Mouse (Mus musculus) kidney, postnatal 0 days (tissue): Measurements from ENCODE around the gene Cdsn. TPM values are rescaled to one million over a fixed set of nuclear protein-coding genes. Genes with fewer than 3 reads are reported as not detected.
A peak's percentile ranks its signal among the peaks of the same experiment; 100 is the strongest.

ENCODE experiments used
- ATAC-seq: fragments of 200-750 bp; cut with Nextera tagmentation; replicated peaks from 2 replicates; pipeline ENCODE4 v1.8.0; 2017; ENCODE audit warnings: low read depth, moderate number of reproducible peaks, moderate TSS enrichment, moderate library complexity; ENCODE audit not compliant: low FRiP score
- DNase-seq: peaks from one replicate; pipeline ENCODE4 v3.0.0-alpha.2; 2016; ENCODE audit warnings: low spot score
- H3K27ac ChIP-seq: fragments of 300-500 bp; sonication (generic); 2 replicates; pipeline ENCODE4 v1.5.1; 2014; ENCODE audit warnings: mild to moderate bottlenecking
- H3K27me3 ChIP-seq: fragments of 300-500 bp; sonication (generic); 2 replicates; pipeline ENCODE4 v1.6.1; 2014; ENCODE audit warnings: low read length, mixed read lengths; ENCODE audit not compliant: insufficient read depth
- H3K36me3 ChIP-seq: fragments of 300-500 bp; sonication (generic); 2 replicates; pipeline ENCODE4 v1.6.1; 2014; ENCODE audit warnings: low read length, mixed read lengths; ENCODE audit not compliant: insufficient read depth
- H3K4me1 ChIP-seq: fragments of 300-500 bp; sonication (generic); replicated peaks from 2 replicates; pipeline ENCODE4 v1.6.1; 2014; ENCODE audit warnings: antibody characterized with exemption, low read length, mixed read lengths; ENCODE audit not compliant: insufficient read depth
- H3K4me2 ChIP-seq: fragments of 300-500 bp; sonication (generic); 2 replicates; pipeline ENCODE4 v1.6.1; 2014; ENCODE audit warnings: mild to moderate bottlenecking, low read length, moderate library complexity, mixed read lengths
- H3K4me3 ChIP-seq: fragments of 300-500 bp; sonication (generic); replicated peaks from 2 replicates; pipeline ENCODE4 v1.5.1; 2014; ENCODE audit warnings: low read depth, low read length
- H3K9ac ChIP-seq: fragments of 300-500 bp; sonication (generic); 2 replicates; pipeline ENCODE4 v1.6.1; 2014; ENCODE audit warnings: low read depth, low read length
- H3K9me3 ChIP-seq: fragments of 300-500 bp; sonication (generic); replicated peaks from 2 replicates; pipeline ENCODE4 v1.6.1; 2016; ENCODE audit warnings: low read length, inconsistent platforms, mixed read lengths
- CTCF ChIP-seq: IDR thresholded peaks from 2 replicates; pipeline ENCODE4 v1.5.1; 2016; ENCODE audit warnings: antibody characterized with exemption, low read depth, mild to moderate bottlenecking, moderate library complexity
- WGBS: fragments of 180-500 bp; shearing (Covaris S2); extraction: QIAGEN DNeasy Blood & Tissue Kit; methylation state at CpG from one replicate; pipeline ENCODE4 v1.1.7; 2014; 5-methylcytosine and 5-hydroxymethylcytosine counted together
- polyA plus RNA-seq: library from polyadenylated mRNA; unstranded; fragments of >200 nt; fragmentation: Nextera tagmentation; extraction: Ambion mirVana; gene quantifications from 2 replicates; pipeline ENCODE4 v1.2.1, GENCODE M21; 2015

Gene Cdsn
- polyA plus RNA-seq, 1 experiment from 2014 or later = 0.18 TPM

GRCm38 (mm10) chr17:35514756-35515155 is 37.2 kb upstream of the Cdsn start:
- Histone ChIP-seq H3K27me3 (no peaks in the 10 kb centered on the region), H3K9ac (peak overlapping the region; percentile 3; the same call in 1 of the 2 replicates), H3K27ac (no peak overlapping the region), H3K36me3 (no peaks in the 10 kb centered on the region), H3K4me1 (peaks cover 11% of the 10 kb centered on the region), H3K4me2 (peak overlapping the region; percentile 80), H3K9me3 (no peaks in the 10 kb centered on the region), H3K4me3 (peak overlapping the region; percentile 52; the same call in 1 of the 2 replicates)
- WGBS = 39% methylated on average over 6 of the region's 6 CpGs
- DNase-seq (no peak), ATAC-seq (no peak)
- TF ChIP-seq CTCF = no peak

- peak overlapping the region; percentile 56 for H3K9ac ChIP-seq
- no peaks in the 10 kb centered on the region for H3K9me3 ChIP-seq
- H3K4me3 ChIP-seq = peak overlapping the region; percentile 52
- DNase-seq (peak; percentile 61), ATAC-seq (peak; percentile 22; the same call in 1 of the 2 replicates)
- no peak for TF ChIP-seq CTCF
- WGBS = 3% methylated on average over 25 of the region's 25 CpGs
- H3K4me1 ChIP-seq = peaks cover 11% of the 10 kb centered on the region
- no peaks in the 10 kb centered on the region for H3K27me3 ChIP-seq
- no peak overlapping the region for H3K27ac ChIP-seq
- H3K36me3 ChIP-seq = 0 out of 2 replicates have a peak, but pooled peaks cover 2% of the 10 kb centered on the region
- peak overlapping the region; percentile 80 for H3K4me2 ChIP-seq
Observed at GRCm38 (mm10) chr17:35515911-35516640, 35.9 kb upstream of the Cdsn start.

- 2% methylated on average over 65 of the region's 67 CpGs for whole genome bisulfite sequencing
- H3K36me3 ChIP-seq = 0 out of 2 replicates have a peak, but pooled peaks cover 2% of the 10 kb centered on the region
- H3K27ac ChIP-seq = no peak within 1 kb of the TSS
- peak within 1 kb of the TSS; percentile 58 for H3K9ac ChIP-seq
- H3K9me3 ChIP-seq = no peaks in the 10 kb centered on the region
- peak within 1 kb of the TSS; percentile 80 for H3K4me2 ChIP-seq
- no peaks in the 10 kb centered on the region for H3K27me3 ChIP-seq
- ATAC-seq (peak; percentile 93), DNase-seq (peak; percentile 99)
- H3K4me1 ChIP-seq = peaks cover 11% of the 10 kb centered on the region
- peak within 1 kb of the TSS; percentile 52 for H3K4me3 ChIP-seq
- no peak for TF ChIP-seq CTCF
Observed at GRCm38 (mm10) chr17:35516652-35517500, 35.1 kb upstream of the Cdsn start, which contains the start of the genes Tcf19 and Cchcr1. TSS of gene Tcf19 (minus strand) at chr17:35516824. TSS of gene Cchcr1 (plus strand) at chr17:35517100.

- ATAC-seq (no peak), DNase-seq (peak; percentile 19)
- Histone ChIP-seq H3K9me3 (no peaks in the 10 kb centered on the region), H3K27me3 (no peaks in the 10 kb centered on the region), H3K4me3 (peak overlapping the region; percentile 52), H3K9ac (peak overlapping the region; percentile 58; the same call in 1 of the 2 replicates), H3K27ac (no peak overlapping the region), H3K4me2 (peak overlapping the region; percentile 80), H3K4me1 (peaks cover 11% of the 10 kb centered on the region), H3K36me3 (0 out of 2 replicates have a peak, but pooled peaks cover 2% of the 10 kb centered on the region)
- TF ChIP-seq CTCF = no peak
- 2% methylated on average over 12 of the region's 12 CpGs for WGBS
Observed at GRCm38 (mm10) chr17:35517526-35517925, 34.4 kb upstream of the Cdsn start.

- Histone ChIP-seq H3K4me1 (no peaks in the 10 kb centered on the region), H3K27ac (no peak overlapping the region), H3K36me3 (peaks cover 22% of the 10 kb centered on the region), H3K27me3 (no peaks in the 10 kb centered on the region), H3K4me2 (no peak overlapping the region), H3K4me3 (no peak overlapping the region), H3K9ac (no peak overlapping the region), H3K9me3 (no peaks in the 10 kb centered on the region)
- no peak for TF ChIP-seq CTCF
- DNase-seq (no peak), ATAC-seq (no peak)
- WGBS = 83% methylated on average over 9 of the region's 9 CpGs
Observed at GRCm38 (mm10) chr17:35524354-35524753, 27.6 kb upstream of the Cdsn start.

- Histone ChIP-seq H3K36me3 (peaks cover 20% of the 10 kb centered on the region), H3K4me3 (no peak overlapping the region), H3K9me3 (no peaks in the 10 kb centered on the region), H3K27me3 (no peaks in the 10 kb centered on the region), H3K27ac (no peak overlapping the region), H3K9ac (no peak overlapping the region), H3K4me1 (no peaks in the 10 kb centered on the region), H3K4me2 (no peak overlapping the region)
- ATAC-seq (no peak), DNase-seq (no peak)
- WGBS = 76% methylated on average over 8 of the region's 8 CpGs
- TF ChIP-seq CTCF = no peak
Observed at GRCm38 (mm10) chr17:35526644-35527043, 25.3 kb upstream of the Cdsn start.
